Mouse (Mus musculus) fat pad, adult 2 months (tissue): ENCODE results near the gene Dbndd2.

ENCODE experiments used
- DNase-seq: peaks from one replicate; pipeline ENCODE4 v3.0.0-alpha.2; 2011; ENCODE audit warnings: low read depth, low spot score; ENCODE audit errors: extremely low read depth

Gene Dbndd2

GRCm38 (mm10) chr2:164485681-164486257, at the start of gene Dbndd2:
TSS of gene Dbndd2 (plus strand) at chr2:164486106.
- DNase-seq: no peak

GRCm38 (mm10) chr2:164436215-164436913, 49.5 kb upstream of the Dbndd2 start:
- no peak for DNase-seq

GRCm38 (mm10) chr2:164436961-164437360, 48.9 kb upstream of the Dbndd2 start:
- DNase-seq: no peak

GRCm38 (mm10) chr2:164437710-164438109, 48.2 kb upstream of the Dbndd2 start:
- no peak for DNase-seq

GRCm38 (mm10) chr2:164438257-164438656, 47.6 kb upstream of the Dbndd2 start:
- DNase-seq: no peak

GRCm38 (mm10) chr2:164439001-164439421, 46.9 kb upstream of the Dbndd2 start:
- no peak for DNase-seq

- no peak for DNase-seq
Measured at GRCm38 (mm10) chr2:164440314-164440713, 45.6 kb upstream of the Dbndd2 start.

- no peak for DNase-seq
Measured at GRCm38 (mm10) chr2:164441155-164441554, 44.8 kb upstream of the Dbndd2 start.

GRCm38 (mm10) chr2:164441731-164442130, 44.2 kb upstream of the Dbndd2 start:
- no peak for DNase-seq

- DNase-seq: no peak
Measured at GRCm38 (mm10) chr2:164442315-164443050, 43.4 kb upstream of the Dbndd2 start.

- no peak for DNase-seq
Measured at GRCm38 (mm10) chr2:164443051-164443437, 42.9 kb upstream of the Dbndd2 start.

- no peak for DNase-seq
Measured at GRCm38 (mm10) chr2:164443460-164444000, 42.4 kb upstream of the Dbndd2 start, which contains the start of gene Sdc4. TSS of gene Sdc4 (minus strand) at chr2:164443887.

- no peak for DNase-seq
Measured at GRCm38 (mm10) chr2:164444701-164445100, 41.2 kb upstream of the Dbndd2 start.

- DNase-seq: no peak
Measured at GRCm38 (mm10) chr2:164445399-164446085, 40.4 kb upstream of the Dbndd2 start.

GRCm38 (mm10) chr2:164446086-164446469, 39.8 kb upstream of the Dbndd2 start:
- no peak for DNase-seq

GRCm38 (mm10) chr2:164448140-164448539, 37.8 kb upstream of the Dbndd2 start:
- no peak for DNase-seq

GRCm38 (mm10) chr2:164448921-164449320, 37.0 kb upstream of the Dbndd2 start:
- no peak for DNase-seq

GRCm38 (mm10) chr2:164449341-164450042, 36.4 kb upstream of the Dbndd2 start:
- no peak for DNase-seq

GRCm38 (mm10) chr2:164452000-164452676, 33.8 kb upstream of the Dbndd2 start:
- no peak for DNase-seq
